In genomic region chr3:153808406-153808805, GRCm38 (mm10) we compare ENCODE assay signal across 26 mouse cellular contexts. TPM values are rescaled to one million over a fixed set of nuclear protein-coding genes. Genes with fewer than 3 reads are reported as not detected.
A peak's percentile ranks its signal among the peaks of the same experiment; 100 is the strongest.
DNase-seq lines count a peak whose midpoint lies in the region; ATAC-seq and TF ChIP-seq lines count a peak whose summit lies in the region.
"Had no signal": no experiment of that assay in that cellular context is flagged by ENCODE, and none has a peak within 500 bp of the region (broad histone marks: within the 10 kb centered on the region; RNA-seq: fewer than 3 reads in every experiment).

No protein-coding gene starts in this region.

- TF ChIP-seq CTCF in stomach, postnatal 0 days (IDR thresholded peaks at IDR 0.05; ENCODE audit: low read depth), result no peak

- H3K4me2 ChIP-seq in liver, embryonic 15.5 days, result peak overlapping the region; percentile 56; the same call in 1 of the 2 replicates
- H3K4me2 ChIP-seq in stomach, postnatal 0 days (replicated peaks; ENCODE audit: low read depth), result no peak overlapping the region
- H3K4me2 ChIP-seq: neural tube, embryonic 12.5 days; stomach, embryonic 15.5 days had no signal

- H3K27ac ChIP-seq in liver, embryonic 15.5 days (replicated peaks), result peak overlapping the region; percentile 90
- no peak overlapping the region for H3K27ac ChIP-seq in stomach, postnatal 0 days (replicated peaks)
- no peak overlapping the region for H3K27ac ChIP-seq in midbrain, embryonic 10.5 days (replicated peaks)
- H3K27ac ChIP-seq: neural tube, embryonic 12.5 days; stomach, embryonic 15.5 days had no signal

- no peak for TF ChIP-seq EP300 in stomach, postnatal 0 days (optimal IDR thresholded peaks at IDR 0.05)

- H3K36me3 ChIP-seq in liver, embryonic 15.5 days (replicated peaks), result no peaks in the 10 kb centered on the region
- H3K36me3 ChIP-seq in stomach, postnatal 0 days (ENCODE audit: control insufficient read depth, insufficient read depth, low read length), result no peaks in the 10 kb centered on the region
- H3K36me3 ChIP-seq in midbrain, embryonic 10.5 days, result no peaks in the 10 kb centered on the region
- H3K36me3 ChIP-seq: G1E; neural tube, embryonic 12.5 days; stomach, embryonic 15.5 days had no signal

- ATAC-seq in liver, embryonic 15.5 days (ENCODE audit: insufficient read depth), result peak; percentile 14; the same call in 1 of the 2 replicates
- ATAC-seq in stomach, postnatal 0 days (ENCODE audit: low FRiP score, low TSS enrichment), result no peak
- ATAC-seq: CD4-positive, CD25-positive, alpha-beta regulatory T cell, adult 4 months; forebrain, embryonic 14.5 days; inflammation-experienced regulatory T-cells, adult 6 months; lung, postnatal 0 days had no signal

- H3K9ac ChIP-seq in liver, embryonic 15.5 days, result no peak overlapping the region; the same call in 1 of the 2 replicates
- H3K9ac ChIP-seq in stomach, postnatal 0 days (ENCODE audit: low read length), result no peak overlapping the region
- H3K9ac ChIP-seq: neural tube, embryonic 12.5 days; stomach, embryonic 15.5 days had no signal

- H3K4me1 ChIP-seq in liver, embryonic 15.5 days (replicated peaks), result peaks cover 53% of the 10 kb centered on the region
- 0 out of 2 replicates have a peak, but pooled peaks cover 2% of the 10 kb centered on the region for H3K4me1 ChIP-seq in stomach, postnatal 0 days (replicated peaks; ENCODE audit: control insufficient read depth, insufficient read depth)
- H3K4me1 ChIP-seq in midbrain, embryonic 10.5 days, result peaks cover 7% of the 10 kb centered on the region

- H3K27me3 ChIP-seq in liver, embryonic 15.5 days, result no peaks in the 10 kb centered on the region
- no peaks in the 10 kb centered on the region for H3K27me3 ChIP-seq in stomach, postnatal 0 days (ENCODE audit: control insufficient read depth, insufficient read depth, low read length)
- H3K27me3 ChIP-seq in midbrain, embryonic 10.5 days (ENCODE audit: low read depth, poor library complexity, severe bottlenecking), result no peaks in the 10 kb centered on the region
- H3K27me3 ChIP-seq: neural tube, embryonic 12.5 days; stomach, embryonic 15.5 days had no signal

- no peak overlapping the region for H3K4me3 ChIP-seq in liver, embryonic 15.5 days (replicated peaks)
- no peak overlapping the region for H3K4me3 ChIP-seq in stomach, postnatal 0 days (ENCODE audit: low read depth, low read length)
- no peak overlapping the region for H3K4me3 ChIP-seq in midbrain, embryonic 10.5 days
- H3K4me3 ChIP-seq: megakaryocyte, embryonic 14.5 days; neural tube, embryonic 12.5 days; stomach, embryonic 15.5 days had no signal

- 80% methylated on average over 13 of the region's 13 CpGs for WGBS in liver, embryonic 15.5 days (ENCODE audit: insufficient replicate concordance)
- 70% methylated on average over 13 of the region's 13 CpGs for WGBS in stomach, postnatal 0 days
- 76% methylated on average over 13 of the region's 13 CpGs for WGBS in midbrain, embryonic 10.5 days

- H3K9me3 ChIP-seq in liver, embryonic 15.5 days (replicated peaks), result no peaks in the 10 kb centered on the region
- no peaks in the 10 kb centered on the region for H3K9me3 ChIP-seq in stomach, postnatal 0 days (ENCODE audit: control insufficient read depth, low read length)
- H3K9me3 ChIP-seq in midbrain, embryonic 10.5 days (replicated peaks), result no peaks in the 10 kb centered on the region
- H3K9me3 ChIP-seq: G1E; megakaryocyte, embryonic 14.5 days; neural tube, embryonic 12.5 days; stomach, embryonic 15.5 days had no signal

- DNase-seq in embryo, embryonic 10 days (ENCODE audit: low spot score), result peak; percentile 50
- no peak for DNase-seq in embryo, embryonic 9.5 days (ENCODE audit: extremely low spot score)
- DNase-seq in embryo, embryonic 11 days, result peak; percentile 50
- DNase-seq in induced T-regulatory cell, adult 2 months (ENCODE audit: low read depth), result peak; percentile 21
- DNase-seq in gastrocnemius, postnatal 25 days, result no peak
- no peak for DNase-seq in stomach, postnatal 0 days (ENCODE audit: low spot score)
- no peak for DNase-seq in midbrain, embryonic 10.5 days (ENCODE audit: low spot score)
- DNase-seq: cerebellum, postnatal 14 days; layer of hippocampus, postnatal 36 days; right cerebral cortex, postnatal 14 days had no signal

RNA-seq across cellular contexts. Expression of gene Asb17, which starts 35.6 kb away (rescaled TPM):
- polyA plus RNA-seq in liver, embryonic 15.5 days (2015; fragmentation: Nextera tagmentation; extraction: Ambion mirVana), result 2.6 and 3.0 TPM in 2 replicates
- not detected for total RNA-seq in gastrocnemius, postnatal 25 days (2021)
- 0.08 and 0.12 TPM in 2 replicates for polyA plus RNA-seq in stomach, postnatal 0 days (2015; fragmentation: Nextera tagmentation; extraction: Ambion mirVana)
- polyA plus RNA-seq in midbrain, embryonic 10.5 days (2016; fragmentation: Nextera tagmentation; extraction: Ambion mirVana), result 0.47 and 0.68 TPM in 2 replicates
- total RNA-seq: adrenal gland, adult 18-20 months; granulocyte monocyte progenitor cell, adult 5-6 weeks; hematopoietic stem cell, adult 5-6 weeks; layer of hippocampus, adult 18-20 months; layer of hippocampus, postnatal 36 days; left cerebral cortex, postnatal 36 days had no signal
- polyA plus RNA-seq: CD4-positive, CD25-positive, alpha-beta regulatory T cell, adult 4 months; forebrain, embryonic 14.5 days; inflammation-experienced regulatory T-cells, adult 6 months; kidney, embryonic 14.5 days; lung, postnatal 0 days; thymus, postnatal 0 days had no signal

Comparison
In these comparisons a context has a peak if more than half of its experiments do, and no peak if none do; other contexts are left out.
1. DNase-seq: peak in embryo, embryonic 10 days (single experiment), embryo, embryonic 11 days (single experiment) and induced T-regulatory cell, adult 2 months (single experiment); none in embryo, embryonic 9.5 days (single experiment), gastrocnemius, postnatal 25 days (single experiment), stomach, postnatal 0 days (single experiment) and midbrain, embryonic 10.5 days (single experiment).